Mouse (Mus musculus): ENCODE results near the gene Gm49630.
A peak's percentile ranks its signal among the peaks of the same experiment; 100 is the strongest.
"Not testable (repeated sequence)": the region's sequence is repeated elsewhere in the genome, so short reads cannot be mapped to it uniquely, and the experiment has no call there.

Gene Gm49630

DNA sequence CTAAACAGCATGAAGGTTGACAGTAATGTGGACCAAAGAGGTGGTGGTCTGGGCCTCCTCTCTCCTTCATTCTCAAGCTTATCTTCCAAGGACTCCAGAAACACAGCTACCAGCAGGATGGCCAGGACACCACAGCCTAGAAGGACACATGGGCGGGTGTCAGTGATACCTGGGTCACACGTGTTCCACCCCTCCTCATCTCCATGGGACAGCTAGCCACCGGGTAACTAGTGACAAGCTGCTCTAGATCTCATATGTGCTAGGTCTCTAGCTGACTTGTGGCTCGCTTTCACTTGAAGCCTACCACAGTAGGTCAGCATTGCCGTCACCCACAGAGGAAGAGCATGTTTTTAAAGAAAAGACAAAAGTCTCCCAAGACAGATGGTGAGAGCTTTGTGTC is at the start of gene Gm49630:
TSS of gene Gm49630 (minus strand) at position 101 of the 400 bp plus-strand sequence.
- not testable (repeated sequence) for DNase-seq (ENCODE audit: low read depth, low spot score)

DNA sequence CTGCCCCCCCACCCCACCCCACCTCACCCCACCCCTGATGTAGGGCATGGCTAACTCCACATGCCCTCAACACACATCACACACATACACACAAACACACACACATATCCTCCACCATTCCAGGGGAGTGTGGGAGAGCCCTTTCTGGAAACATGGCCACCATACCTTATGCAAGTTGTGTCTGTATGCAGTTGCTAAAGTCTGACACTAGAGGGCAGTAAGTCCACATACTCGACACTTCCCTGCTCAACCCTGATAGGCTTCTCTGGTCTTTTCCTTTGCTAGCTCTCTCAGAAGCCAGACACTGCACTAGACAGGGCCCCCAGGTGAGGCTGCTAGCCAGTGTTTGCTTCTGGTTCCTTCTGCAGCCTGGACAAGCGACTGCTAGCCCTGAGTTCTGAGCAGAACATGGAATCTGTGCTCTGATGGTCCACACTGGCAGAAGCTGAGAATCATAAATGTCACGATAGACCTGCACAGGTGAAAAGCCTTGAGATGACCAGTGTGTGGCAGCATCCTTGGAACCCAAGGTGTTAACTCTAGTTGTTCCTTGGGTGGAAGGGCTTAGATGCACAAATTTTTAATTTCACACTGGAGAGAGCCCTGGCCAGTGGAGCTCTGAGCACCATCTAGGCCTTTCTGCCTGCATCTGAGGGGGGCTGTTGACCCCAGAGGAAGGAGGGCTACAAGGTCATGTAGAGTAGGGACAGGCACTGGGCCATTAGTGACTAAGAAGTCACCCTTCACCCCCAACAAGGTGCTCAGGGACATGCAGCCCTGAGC is 48.6 kb upstream of the Gm49630 start:
- not testable (repeated sequence) for DNase-seq (ENCODE audit: low read depth, low spot score)

DNA sequence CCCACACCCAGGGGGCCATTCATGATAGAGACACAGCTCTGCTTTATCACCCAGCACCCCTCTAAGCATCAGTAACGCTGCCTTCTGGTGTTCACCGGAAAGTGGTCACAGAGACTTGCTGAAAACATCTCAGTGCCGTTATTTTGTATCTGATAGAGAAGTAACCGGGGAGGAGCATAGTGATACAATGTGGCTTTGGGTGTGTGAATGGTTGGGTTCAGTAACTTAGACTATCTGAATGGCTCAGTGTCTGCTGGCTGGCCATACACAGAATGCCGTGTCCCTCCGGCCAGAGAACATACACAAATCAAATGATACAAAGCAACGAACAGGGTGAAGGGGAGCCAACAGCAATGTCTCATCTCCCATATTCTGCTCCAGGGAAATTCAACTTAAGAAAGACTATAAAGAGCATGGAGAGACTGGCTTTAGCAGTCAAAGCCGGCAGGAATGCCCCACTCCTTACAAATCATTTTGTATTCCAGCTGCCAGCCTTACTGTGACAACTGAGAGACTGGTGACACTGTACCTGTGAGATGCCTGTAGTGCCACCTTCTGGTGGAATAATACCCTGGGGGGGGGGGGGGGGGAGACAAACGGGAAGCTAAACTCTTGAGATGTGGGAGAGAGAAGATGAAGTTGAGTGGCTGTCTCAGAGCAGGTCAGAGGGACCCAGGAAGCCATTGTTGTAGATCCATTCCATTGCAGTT is 43.0 kb upstream of the Gm49630 start:
- DNase-seq (ENCODE audit: low read depth, low spot score) = not testable (repeated sequence)

DNA sequence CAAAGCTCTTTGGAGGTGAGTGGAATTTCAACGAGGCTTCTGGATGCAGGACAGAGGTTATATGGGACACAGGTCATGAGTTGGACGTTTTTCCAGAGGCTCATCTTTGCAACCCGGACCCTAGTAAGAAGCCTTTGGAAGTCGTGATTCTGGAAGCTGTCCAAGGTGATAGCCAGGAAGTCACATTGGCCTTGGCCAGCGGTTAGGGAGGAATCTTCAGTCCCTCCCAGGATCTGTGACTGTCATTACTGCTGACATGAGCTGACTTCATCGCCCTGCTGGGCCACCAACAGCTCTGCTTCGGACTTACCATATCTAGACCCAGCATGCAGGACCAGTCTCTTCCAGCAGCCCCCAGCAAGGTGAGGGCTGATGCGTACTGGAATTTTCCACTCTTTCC is 41.6 kb upstream of the Gm49630 start:
- not testable (repeated sequence) for DNase-seq (ENCODE audit: low read depth, low spot score)

DNA sequence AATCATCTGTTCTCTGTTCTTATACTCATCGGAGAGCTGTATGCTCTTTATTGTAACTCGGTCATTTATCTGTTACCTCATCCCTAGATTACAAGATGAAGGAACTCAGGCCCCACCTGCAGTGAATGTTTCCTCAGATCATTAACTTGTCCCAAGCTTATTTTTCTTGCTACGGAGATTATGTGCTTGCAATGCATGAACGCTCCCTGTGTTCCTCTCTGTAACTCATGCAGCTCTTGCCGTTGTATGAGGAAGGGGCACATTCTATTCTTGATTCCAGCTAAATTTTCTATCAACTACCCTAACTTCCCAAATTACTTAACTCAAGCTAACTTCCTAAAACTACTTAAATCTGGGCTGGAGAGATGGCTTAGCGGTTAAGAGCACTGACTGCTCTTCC is 28.0 kb upstream of the Gm49630 start:
- not testable (repeated sequence) for DNase-seq (ENCODE audit: low read depth, low spot score)

DNA sequence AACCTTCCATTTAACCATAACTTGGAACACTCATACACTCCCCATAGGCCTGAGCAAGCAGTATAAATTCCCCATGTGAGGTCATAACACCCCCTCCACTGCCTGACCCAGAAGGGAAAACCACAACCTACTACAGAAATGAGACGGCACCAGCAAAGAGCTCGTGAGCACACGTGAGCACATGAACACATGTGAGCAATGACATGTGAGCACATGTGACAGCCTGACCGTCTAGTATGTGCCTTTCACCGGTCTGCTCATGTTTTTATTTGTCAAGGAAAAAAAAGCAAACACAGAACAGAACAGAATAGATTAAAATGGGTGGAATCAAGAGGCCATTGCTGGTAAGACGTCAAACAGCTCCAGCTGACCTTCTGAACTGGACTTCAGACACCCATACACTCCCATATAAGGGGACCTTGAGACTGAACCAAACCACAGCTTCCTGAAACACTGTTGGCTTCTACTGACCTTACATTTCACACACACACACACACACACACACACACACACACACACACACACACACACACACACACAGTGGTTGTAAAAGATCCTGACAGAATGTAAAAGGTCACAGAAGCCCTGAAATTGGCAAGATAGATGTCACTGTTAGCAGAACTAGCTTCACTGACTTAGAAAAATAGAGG is 26.5 kb upstream of the Gm49630 start:
- DNase-seq (ENCODE audit: low read depth, low spot score) = not testable (repeated sequence)

DNA sequence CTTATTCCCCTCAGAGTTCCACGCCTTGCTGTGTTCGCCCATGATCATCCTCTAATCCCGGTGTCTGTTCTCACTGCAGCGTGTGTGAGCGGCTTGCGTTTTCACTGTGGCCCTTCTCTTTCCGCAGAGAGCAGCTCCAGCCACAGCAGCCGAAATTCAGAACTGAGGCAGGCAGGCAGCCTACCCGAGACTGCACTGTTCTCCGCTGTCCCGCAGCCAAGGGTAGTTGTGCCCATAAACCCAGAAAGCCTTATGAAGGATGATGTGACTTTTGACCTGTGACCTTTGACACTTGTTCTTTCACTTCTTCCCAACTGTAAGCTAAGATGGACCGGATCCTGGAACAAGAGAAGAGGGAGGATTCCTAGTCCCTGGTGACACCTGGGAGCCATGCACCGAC is 25.3 kb upstream of the Gm49630 start:
- not testable (repeated sequence) for DNase-seq (ENCODE audit: low read depth, low spot score)

DNA sequence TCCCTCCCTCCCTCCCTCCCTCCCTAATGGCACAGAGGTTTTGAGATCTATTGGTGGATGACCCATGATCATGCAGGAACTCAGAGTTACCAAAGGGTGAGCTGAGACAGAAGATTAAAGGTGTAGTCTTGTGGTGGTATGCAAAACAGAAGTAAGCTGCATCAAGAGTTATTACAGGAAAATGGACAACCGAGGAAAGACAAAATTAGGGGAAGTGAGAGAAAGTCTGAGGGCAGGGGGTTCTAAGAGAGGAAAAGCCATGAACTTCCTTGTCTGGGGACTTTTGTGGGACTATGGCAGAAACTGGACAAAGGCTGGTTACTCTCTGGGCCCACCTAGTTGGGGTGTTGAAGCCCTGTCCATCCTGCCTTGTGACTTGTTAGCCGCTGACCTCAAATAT is 24.5 kb upstream of the Gm49630 start:
- DNase-seq (ENCODE audit: low read depth, low spot score) = not testable (repeated sequence)

DNA sequence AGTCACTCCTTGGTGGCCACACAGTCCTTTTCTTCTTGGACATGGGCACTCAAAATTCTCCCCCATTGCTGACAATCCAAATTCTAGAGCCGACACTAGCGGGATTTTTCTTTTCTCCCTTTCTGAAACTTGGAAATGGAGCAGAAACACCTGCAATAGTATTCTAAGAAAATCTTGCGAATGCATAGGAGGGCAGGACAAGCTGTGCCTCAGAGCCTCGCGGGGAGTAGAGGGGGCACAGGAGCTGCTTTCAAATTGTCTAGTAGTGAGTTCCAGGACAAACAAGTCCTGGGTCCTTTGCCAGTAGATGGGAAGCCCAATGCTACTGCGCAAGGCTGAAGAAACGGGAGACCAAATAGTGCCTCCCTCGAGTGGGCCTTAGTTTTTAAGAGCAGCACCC is 23.9 kb upstream of the Gm49630 start:
- not testable (repeated sequence) for DNase-seq (ENCODE audit: low read depth, low spot score)

DNA sequence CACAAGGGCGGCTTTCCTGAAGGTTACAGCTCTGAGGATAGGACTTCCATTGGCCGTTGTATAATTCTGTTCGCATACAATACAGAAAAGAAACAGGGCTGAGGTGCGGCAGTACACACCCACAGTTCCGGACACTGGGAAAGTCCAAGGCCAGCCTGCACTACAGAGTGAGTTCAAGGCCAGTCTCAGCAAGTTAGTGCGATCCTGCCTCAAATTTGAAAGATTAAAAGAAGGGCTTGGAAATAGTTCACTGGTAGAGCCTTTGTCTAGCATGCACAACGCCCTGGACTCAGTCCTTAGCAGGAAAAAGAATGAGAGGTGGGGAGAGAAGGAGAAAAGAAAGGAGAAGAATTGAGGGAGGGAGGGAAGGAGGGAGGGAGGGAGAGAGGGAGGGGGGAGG is 23.3 kb upstream of the Gm49630 start:
- peak; percentile 18 for DNase-seq (ENCODE audit: low read depth, low spot score)

DNA sequence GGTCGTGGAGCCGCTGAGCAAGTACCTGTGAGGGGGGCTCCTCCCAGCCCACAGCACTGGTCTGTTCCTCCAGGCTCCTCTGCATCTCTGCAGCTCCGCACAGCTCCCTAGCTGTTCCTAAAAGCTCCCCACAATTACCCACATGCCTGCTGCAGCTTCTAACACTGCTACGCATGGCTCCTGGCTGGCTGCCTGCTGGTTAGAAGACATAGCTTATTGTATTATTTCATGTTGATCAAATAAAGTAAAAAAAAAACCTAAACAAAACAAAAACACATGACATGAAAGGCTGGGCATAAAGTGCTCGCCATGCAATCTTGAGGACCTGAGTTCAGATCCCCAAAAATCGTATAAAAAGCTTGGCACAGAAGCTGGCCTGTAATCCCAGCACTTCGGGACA is 18.1 kb upstream of the Gm49630 start:
- DNase-seq (ENCODE audit: low read depth, low spot score) = not testable (repeated sequence)

DNA sequence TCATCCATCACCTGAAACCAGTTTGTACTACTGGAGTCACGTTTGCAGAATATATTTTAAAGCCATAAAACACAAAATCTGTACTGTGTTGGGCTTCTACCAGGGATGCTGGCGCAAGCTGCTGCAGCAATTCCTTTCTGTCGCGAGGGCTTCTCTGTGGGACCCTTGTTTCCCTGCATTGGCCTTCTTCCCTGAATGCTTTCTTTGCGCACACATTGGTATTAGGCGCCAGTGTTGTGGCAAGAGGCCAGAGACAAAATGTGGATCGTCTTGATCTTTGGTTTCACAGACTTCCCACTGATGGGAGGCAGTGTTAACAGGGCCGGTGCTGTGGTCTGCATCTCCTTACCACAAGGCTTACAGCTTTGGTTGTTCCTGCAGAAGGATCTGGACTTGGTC is 17.2 kb upstream of the Gm49630 start:
- not testable (repeated sequence) for DNase-seq (ENCODE audit: low read depth, low spot score)

DNA sequence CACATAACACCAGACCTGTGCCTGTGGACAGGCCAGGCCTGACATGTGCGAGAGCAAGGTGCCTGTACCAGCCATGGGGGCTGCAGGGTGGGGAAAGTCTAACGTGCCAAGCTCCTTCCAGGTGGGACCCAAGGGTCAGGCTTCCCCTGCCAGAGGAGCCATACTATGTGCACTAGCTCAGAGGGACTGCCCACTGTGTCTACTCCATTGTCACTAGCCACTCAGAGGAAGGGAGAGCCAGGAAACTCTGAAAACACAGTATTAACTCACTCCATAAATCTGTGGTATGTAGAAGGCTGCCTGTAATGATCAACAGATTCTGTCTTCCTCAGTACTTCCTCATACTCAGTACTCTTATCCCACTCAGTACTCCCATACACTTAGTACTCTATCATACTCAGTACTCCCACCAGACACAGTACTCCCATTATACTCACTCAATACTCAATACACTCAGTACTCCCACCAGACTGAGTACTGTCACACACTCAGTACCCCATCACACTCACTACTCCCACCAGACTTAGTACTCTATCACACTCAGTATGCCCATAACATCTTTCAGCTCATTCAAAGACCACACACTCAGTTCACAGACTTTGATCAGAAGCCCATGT is 16.7 kb upstream of the Gm49630 start:
- not testable (repeated sequence) for DNase-seq (ENCODE audit: low read depth, low spot score)

DNA sequence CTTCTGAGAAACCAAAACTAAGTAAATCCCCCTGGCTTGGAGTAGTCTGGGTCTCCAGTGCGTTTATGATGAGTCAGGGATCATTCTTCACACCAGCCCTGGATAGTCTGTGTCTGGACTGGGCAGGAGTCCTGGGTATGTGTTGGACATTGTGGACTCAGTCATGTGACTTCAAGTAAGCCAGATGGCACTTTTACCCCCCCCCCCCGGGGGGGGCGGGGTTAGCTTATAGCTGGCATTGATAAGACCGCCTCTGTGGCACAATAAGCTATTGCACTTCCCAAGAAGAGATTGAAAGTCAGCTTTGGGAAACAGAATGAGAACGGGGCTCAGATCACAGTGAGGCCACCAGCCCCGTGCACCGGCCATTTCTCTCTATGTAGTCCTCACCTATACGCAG is 14.2 kb upstream of the Gm49630 start:
- not testable (repeated sequence) for DNase-seq (ENCODE audit: low read depth, low spot score)

DNA sequence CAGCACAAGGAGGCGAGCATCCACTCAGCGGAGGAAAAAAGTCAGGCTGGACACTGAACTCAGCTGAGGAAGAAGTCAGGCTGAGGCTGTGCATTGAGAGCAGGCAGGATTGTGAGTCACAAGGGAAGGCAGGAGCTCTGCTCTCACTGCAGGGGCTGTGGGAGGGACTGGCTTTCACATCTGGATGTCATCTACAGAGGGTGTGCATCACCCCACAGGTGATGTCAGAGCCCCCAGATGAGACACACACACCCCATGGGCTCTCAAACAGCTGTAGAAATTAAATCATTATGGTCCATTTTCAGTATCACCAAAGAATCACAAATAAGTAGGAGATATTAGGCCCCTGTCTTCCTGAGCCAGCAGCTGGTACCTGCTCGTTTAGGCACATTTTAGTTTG is 13.6 kb upstream of the Gm49630 start, which contains the start of gene Unc93a2:
TSS of gene Unc93a2 (minus strand) at position 101 of the 400 bp plus-strand sequence.
- not testable (repeated sequence) for DNase-seq (ENCODE audit: low read depth, low spot score)

DNA sequence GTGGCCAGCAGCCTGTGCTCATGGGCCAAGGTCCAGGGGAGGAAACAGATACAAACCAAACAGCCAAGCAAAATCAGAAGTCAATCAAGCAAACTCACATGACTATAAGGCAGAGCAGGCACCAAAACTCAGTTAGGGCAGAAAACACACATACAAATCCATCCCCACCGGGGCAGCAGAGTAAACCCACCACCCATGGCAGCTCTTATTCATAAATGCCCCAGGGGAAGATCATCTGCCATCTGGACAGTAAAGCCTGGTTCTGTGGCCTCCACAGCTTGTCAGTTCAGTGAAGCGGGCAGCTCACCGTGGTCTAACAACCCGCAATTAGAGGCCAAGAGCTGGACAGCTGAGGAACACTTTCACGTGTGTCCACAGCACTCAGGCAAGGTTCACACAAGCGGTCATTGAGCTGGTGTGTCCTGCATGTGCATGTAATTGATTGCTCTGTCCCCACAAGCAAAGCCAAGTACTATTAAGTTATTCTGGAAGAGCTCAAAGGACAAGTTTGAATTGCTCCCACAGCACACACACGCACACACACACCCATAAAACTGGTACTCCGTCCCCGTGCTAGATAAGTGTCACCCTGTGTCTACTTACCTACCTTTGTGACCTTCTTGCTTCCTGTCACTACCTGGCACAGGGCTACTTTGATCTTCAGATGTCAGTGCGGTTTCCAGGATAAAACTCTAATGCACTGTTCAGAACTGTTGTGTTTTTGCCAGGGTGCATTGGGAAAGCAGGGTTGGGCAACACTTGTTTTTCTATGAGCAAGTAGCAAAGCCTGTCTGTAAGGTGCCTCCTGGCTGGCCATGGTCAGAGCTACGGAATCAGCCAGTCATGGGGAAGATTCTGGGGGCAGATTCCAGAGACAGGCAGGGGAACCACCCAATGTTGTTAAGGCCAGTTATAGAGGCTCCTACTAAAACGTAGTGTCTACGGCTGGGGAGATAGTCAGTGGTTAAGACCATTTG is 11.7 kb upstream of the Gm49630 start:
- DNase-seq (ENCODE audit: low read depth, low spot score) = not testable (repeated sequence)

DNA sequence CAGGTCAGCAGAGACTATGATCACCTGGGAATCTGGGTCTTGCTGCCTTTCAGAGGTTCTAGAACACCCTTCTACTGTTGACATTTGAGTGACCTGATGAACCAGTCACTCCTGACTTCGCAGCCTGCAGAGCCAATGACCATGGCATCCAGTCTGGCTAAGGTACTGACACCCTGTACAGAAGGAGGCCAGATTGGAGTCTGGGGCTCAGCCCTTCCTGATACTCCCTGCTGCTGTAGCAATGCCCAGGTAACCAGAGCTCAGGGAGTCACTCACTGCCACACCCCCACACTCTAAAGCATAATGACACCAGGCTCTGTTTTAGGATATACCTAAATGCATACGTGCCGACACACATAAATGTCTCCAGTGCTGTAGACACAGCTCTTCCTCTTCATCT is 10.9 kb upstream of the Gm49630 start:
- DNase-seq (ENCODE audit: low read depth, low spot score) = not testable (repeated sequence)

DNA sequence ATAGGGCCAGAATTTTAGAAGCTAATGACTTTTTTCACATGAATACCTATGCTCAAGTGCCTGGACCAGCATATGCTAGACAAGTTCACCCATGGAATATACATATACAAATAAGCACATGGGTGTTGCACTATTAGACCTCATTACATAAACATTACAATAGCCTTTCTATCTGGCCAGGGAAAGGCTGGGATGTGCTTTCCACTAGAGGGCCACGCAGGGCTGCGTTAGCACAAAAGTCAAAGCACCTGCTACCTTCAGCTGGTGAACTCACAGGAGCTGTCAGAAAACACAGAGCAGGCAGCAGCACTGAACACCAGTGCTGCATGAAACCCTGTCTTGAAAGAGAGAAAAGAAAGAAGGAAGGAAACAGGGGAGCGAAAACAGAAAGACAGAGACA is 6.1 kb upstream of the Gm49630 start:
- not testable (repeated sequence) for DNase-seq (ENCODE audit: low read depth, low spot score)

DNA sequence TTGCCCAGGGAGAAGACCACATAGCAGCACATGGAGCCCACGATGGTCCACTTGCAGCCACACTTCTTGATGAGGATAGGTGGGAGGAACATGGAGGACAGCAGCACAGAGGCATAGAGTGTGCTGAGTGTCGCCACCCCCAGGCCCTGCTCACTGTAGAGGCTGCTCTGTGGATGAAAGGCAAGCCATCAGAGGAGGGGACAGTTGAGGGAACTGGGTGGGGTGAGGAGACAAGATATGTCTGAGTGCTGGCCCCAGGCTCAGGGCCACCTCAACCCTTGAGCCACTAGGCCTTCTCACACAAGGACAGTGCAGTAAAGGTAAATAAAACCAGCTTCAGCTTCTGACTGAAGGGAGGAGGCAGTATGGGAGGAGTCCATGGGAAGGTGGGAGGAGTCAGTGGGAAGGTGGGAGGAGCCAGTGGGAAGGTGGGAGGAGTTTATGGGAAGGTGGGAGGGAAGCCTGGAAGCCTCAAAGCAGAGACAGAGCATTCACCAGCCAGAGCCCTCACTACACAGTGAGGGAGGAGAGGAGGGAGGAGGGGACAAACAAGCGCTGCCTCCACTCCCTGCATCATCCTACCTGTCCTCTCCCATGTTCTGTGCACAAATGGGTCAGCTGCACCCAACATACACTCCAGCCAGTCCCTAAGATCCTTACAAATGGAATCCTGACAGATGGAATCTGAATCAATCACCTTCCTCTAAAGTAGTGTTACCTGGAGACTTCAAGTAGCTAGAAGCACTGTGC is 5.3 kb upstream of the Gm49630 start:
- not testable (repeated sequence) for DNase-seq (ENCODE audit: low read depth, low spot score)

DNA sequence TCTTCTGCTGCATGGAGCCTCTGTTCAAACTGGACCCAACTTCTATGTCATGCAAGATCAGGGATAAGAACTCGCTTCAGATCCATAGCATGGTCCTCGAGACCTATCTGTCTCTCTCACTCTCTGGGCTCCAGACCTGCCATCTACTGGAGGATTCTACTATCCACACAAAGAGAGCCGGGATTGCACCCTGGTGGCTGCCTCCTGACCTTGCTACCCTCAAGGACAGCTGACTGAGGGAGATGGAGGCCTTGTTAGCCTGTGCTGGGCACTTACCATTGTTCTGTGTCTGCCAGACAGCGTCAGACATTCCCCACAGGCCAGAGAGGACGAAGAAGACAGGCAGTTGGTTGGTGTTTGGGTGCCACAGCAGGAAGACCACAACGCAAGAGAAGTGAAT is 2.4 kb downstream of the Gm49630 start:
- not testable (repeated sequence) for DNase-seq (ENCODE audit: low read depth, low spot score)
